Mouse (Mus musculus) E14TG2a.4 (cell line): ENCODE results near the gene Trim69.

ENCODE experiments used
- CTCF ChIP-seq: conservative IDR thresholded peaks from 2 replicates; pipeline ENCODE4 v1.5.1; 2014; ENCODE audit warnings: low read length
- POU5F1 ChIP-seq: IDR thresholded peaks from 2 replicates; pipeline ENCODE4 v1.6.1; 2014; ENCODE audit warnings: low read length, borderline replicate concordance

DNA sequence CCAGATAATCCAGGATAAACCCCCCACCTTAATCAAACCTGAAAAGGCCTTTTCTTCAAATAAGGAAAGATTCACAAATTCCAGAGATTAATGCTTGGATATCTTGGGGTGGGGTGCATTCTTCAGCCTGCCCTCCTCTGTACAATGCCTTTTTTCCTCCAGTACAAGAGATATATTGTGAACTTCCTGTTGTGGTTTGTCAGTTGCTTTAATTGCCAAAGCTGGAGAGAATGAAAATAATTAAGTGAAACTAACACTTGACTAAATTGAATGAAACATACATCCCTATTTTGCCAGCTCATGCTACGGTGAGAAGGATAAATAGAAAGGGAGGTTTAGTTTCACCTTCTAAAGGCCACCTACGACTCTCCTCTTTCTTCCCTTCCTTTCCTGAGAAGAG lies 57.7 kb downstream of the Trim69 start:
- TF ChIP-seq CTCF (no peak), POU5F1 (no peak)
